Mouse (Mus musculus): ENCODE measurements at regions not wholly inside any gene's neighbourhood (a gene's known extent, or its start where the extent isn't known, plus 50 kb on each side); places are given as distances from the start of the nearest gene placed in this dataset.

- Histone ChIP-seq H3K4me1 (no peaks in the 10 kb centered on the region), H3K36me3 (no peaks in the 10 kb centered on the region), H3K4me3 (no peak overlapping the region), H3K9me3 (no peaks in the 10 kb centered on the region), H3K27me3 (ENCODE audit: insufficient read depth, poor library complexity, severe bottlenecking) (no peaks in the 10 kb centered on the region), H3K27ac (no peak overlapping the region)
- 60% methylated on average over 1 of the region's 1 CpGs for WGBS
- DNase-seq (ENCODE audit: low spot score), result no peak
These were observed 311.9 kb downstream of the Gpat3 start for GRCm38 (mm10) chr5:101157416-101157815.

- no peak overlapping the region for H3K4me3 ChIP-seq
- no peak overlapping the region for H3K27ac ChIP-seq
- H3K9me3 ChIP-seq, result no peaks in the 10 kb centered on the region
- WGBS, result 67% methylated on average over 3 of the region's 3 CpGs
- no peak for DNase-seq (ENCODE audit: low spot score)
- H3K4me1 ChIP-seq, result no peaks in the 10 kb centered on the region
- H3K27me3 ChIP-seq (ENCODE audit: insufficient read depth, poor library complexity, severe bottlenecking), result no peaks in the 10 kb centered on the region
- no peaks in the 10 kb centered on the region for H3K36me3 ChIP-seq
These were observed 300.8 kb downstream of the Gpat3 start for GRCm38 (mm10) chr5:101146345-101146744.

- no peak for DNase-seq (ENCODE audit: low spot score)
- Histone ChIP-seq H3K27ac (no peak overlapping the region), H3K4me3 (no peak overlapping the region), H3K27me3 (ENCODE audit: insufficient read depth, poor library complexity, severe bottlenecking) (no peaks in the 10 kb centered on the region), H3K9me3 (no peaks in the 10 kb centered on the region), H3K4me1 (no peaks in the 10 kb centered on the region), H3K36me3 (no peaks in the 10 kb centered on the region)
- 80% methylated on average over 5 of the region's 5 CpGs for WGBS
These were observed 279.5 kb downstream of the Gpat3 start for GRCm38 (mm10) chr5:101124941-101125453.

- H3K36me3 ChIP-seq, result no peaks in the 10 kb centered on the region
- no peak overlapping the region for H3K27ac ChIP-seq
- no peaks in the 10 kb centered on the region for H3K4me1 ChIP-seq
- WGBS, result 88% methylated on average over 6 of the region's 6 CpGs
- H3K27me3 ChIP-seq (ENCODE audit: insufficient read depth, poor library complexity, severe bottlenecking), result no peaks in the 10 kb centered on the region
- no peaks in the 10 kb centered on the region for H3K9me3 ChIP-seq
- DNase-seq (ENCODE audit: low spot score), result no peak
- no peak overlapping the region for H3K4me3 ChIP-seq
These were observed 277.4 kb downstream of the Gpat3 start for GRCm38 (mm10) chr5:101122914-101123313.

- no peaks in the 10 kb centered on the region for H3K27me3 ChIP-seq (ENCODE audit: insufficient read depth, poor library complexity, severe bottlenecking)
- no peaks in the 10 kb centered on the region for H3K9me3 ChIP-seq
- H3K36me3 ChIP-seq, result no peaks in the 10 kb centered on the region
- 68% methylated on average over 5 of the region's 5 CpGs for WGBS
- no peaks in the 10 kb centered on the region for H3K4me1 ChIP-seq
- H3K27ac ChIP-seq, result no peak overlapping the region
- no peak overlapping the region for H3K4me3 ChIP-seq
- no peak for DNase-seq (ENCODE audit: low spot score)
These were observed 275.1 kb downstream of the Gpat3 start for GRCm38 (mm10) chr5:101120509-101121201.

GRCm38 (mm10) chr5:101112151-101112769 lies 266.7 kb downstream of the Gpat3 start:
- no peak for DNase-seq (ENCODE audit: low spot score)
- H3K36me3 ChIP-seq, result no peaks in the 10 kb centered on the region

GRCm38 (mm10) chr5:101111619-101112018 lies 266.1 kb downstream of the Gpat3 start:
- 48% methylated on average over 4 of the region's 4 CpGs for WGBS
- no peaks in the 10 kb centered on the region for H3K36me3 ChIP-seq
- H3K4me3 ChIP-seq, result no peak overlapping the region
- no peaks in the 10 kb centered on the region for H3K27me3 ChIP-seq (ENCODE audit: insufficient read depth, poor library complexity, severe bottlenecking)
- H3K4me1 ChIP-seq, result peaks cover 7% of the 10 kb centered on the region; the same call in 1 of the 2 replicates
- no peak for DNase-seq (ENCODE audit: low spot score)
- H3K27ac ChIP-seq, result no peak overlapping the region
- no peaks in the 10 kb centered on the region for H3K9me3 ChIP-seq

More at GRCm38 (mm10) chr5:101112151-101112769, 266.7 kb downstream of the Gpat3 start:
- H3K4me3 ChIP-seq, result no peak overlapping the region
- H3K9me3 ChIP-seq, result no peaks in the 10 kb centered on the region
- no peaks in the 10 kb centered on the region for H3K27me3 ChIP-seq (ENCODE audit: insufficient read depth, poor library complexity, severe bottlenecking)
- 31% methylated on average over 7 of the region's 7 CpGs for whole genome bisulfite sequencing
- H3K4me1 ChIP-seq, result peaks cover 7% of the 10 kb centered on the region; the same call in 1 of the 2 replicates
- H3K27ac ChIP-seq, result no peak overlapping the region

GRCm38 (mm10) chr5:101100975-101101699 lies 255.6 kb downstream of the Gpat3 start:
- DNase-seq (ENCODE audit: low spot score), result no peak
- no peaks in the 10 kb centered on the region for H3K36me3 ChIP-seq
- H3K27ac ChIP-seq, result no peak overlapping the region
- H3K27me3 ChIP-seq (ENCODE audit: insufficient read depth, poor library complexity, severe bottlenecking), result no peaks in the 10 kb centered on the region
- no peaks in the 10 kb centered on the region for H3K4me1 ChIP-seq
- 78% methylated on average over 11 of the region's 11 CpGs for WGBS
- H3K9me3 ChIP-seq, result no peaks in the 10 kb centered on the region
- H3K4me3 ChIP-seq, result no peak overlapping the region

- H3K27ac ChIP-seq, result no peak overlapping the region
- WGBS, result 65% methylated on average over 21 of the region's 21 CpGs
- no peak overlapping the region for H3K4me3 ChIP-seq
- peaks cover 11% of the 10 kb centered on the region; the same call in 1 of the 2 replicates for H3K4me1 ChIP-seq
- no peaks in the 10 kb centered on the region for H3K9me3 ChIP-seq
- H3K36me3 ChIP-seq, result no peaks in the 10 kb centered on the region
- no peaks in the 10 kb centered on the region for H3K27me3 ChIP-seq (ENCODE audit: insufficient read depth, poor library complexity, severe bottlenecking)
- no peak for DNase-seq (ENCODE audit: low spot score)
These were observed 245.6 kb downstream of the Gpat3 start for GRCm38 (mm10) chr5:101091027-101091598.

- no peak for DNase-seq (ENCODE audit: low spot score)
- Histone ChIP-seq H3K9me3 (no peaks in the 10 kb centered on the region), H3K36me3 (no peaks in the 10 kb centered on the region), H3K4me1 (peaks cover 11% of the 10 kb centered on the region; the same call in 1 of the 2 replicates), H3K27ac (no peak overlapping the region), H3K4me3 (no peak overlapping the region), H3K27me3 (ENCODE audit: insufficient read depth, poor library complexity, severe bottlenecking) (no peaks in the 10 kb centered on the region)
- WGBS, result 84% methylated on average over 7 of the region's 7 CpGs
These were observed 245.0 kb downstream of the Gpat3 start for GRCm38 (mm10) chr5:101090415-101091026.

GRCm38 (mm10) chr5:101085199-101085598 lies 239.7 kb downstream of the Gpat3 start:
- H3K4me3 ChIP-seq, result no peak overlapping the region
- 0 out of 2 replicates have a peak, but pooled peaks cover under 1% of the 10 kb centered on the region for H3K4me1 ChIP-seq
- no peaks in the 10 kb centered on the region for H3K9me3 ChIP-seq
- no peak overlapping the region for H3K27ac ChIP-seq
- H3K27me3 ChIP-seq (ENCODE audit: insufficient read depth, poor library complexity, severe bottlenecking), result no peaks in the 10 kb centered on the region
- WGBS, result 69% methylated on average over 3 of the region's 3 CpGs
- H3K36me3 ChIP-seq, result no peaks in the 10 kb centered on the region
- no peak for DNase-seq (ENCODE audit: low spot score)

- DNase-seq (ENCODE audit: low spot score), result no peak
- Histone ChIP-seq H3K36me3 (no peaks in the 10 kb centered on the region), H3K27ac (no peak overlapping the region), H3K4me1 (no peaks in the 10 kb centered on the region), H3K9me3 (no peaks in the 10 kb centered on the region), H3K27me3 (ENCODE audit: insufficient read depth, poor library complexity, severe bottlenecking) (no peaks in the 10 kb centered on the region), H3K4me3 (no peak overlapping the region)
- WGBS, result 82% methylated on average over 20 of the region's 20 CpGs
These were observed 237.1 kb downstream of the Gpat3 start for GRCm38 (mm10) chr5:101082611-101083010.

Measured in heart, embryonic 10.5 days (tissue).